In genomic region chr6:67169873-67170673, GRCm38 (mm10) we compare ENCODE assay signal across 8 mouse cellular contexts.
DNase-seq lines count a peak whose midpoint lies in the region; ATAC-seq and TF ChIP-seq lines count a peak whose summit lies in the region.

No protein-coding gene starts in this region.

- no peaks in the 10 kb centered on the region for H3K9me3 ChIP-seq in embryonic facial prominence, embryonic 14.5 days (ENCODE audit: control insufficient read depth, low read length)
- 0 out of 2 replicates have a peak, but pooled peaks cover 4% of the 10 kb centered on the region for H3K9me3 ChIP-seq in heart, embryonic 13.5 days
- no peaks in the 10 kb centered on the region for H3K9me3 ChIP-seq in kidney, embryonic 15.5 days (replicated peaks)
- H3K9me3 ChIP-seq in liver, postnatal 0 days (ENCODE audit: low read length) = no peaks in the 10 kb centered on the region
- no peaks in the 10 kb centered on the region for H3K9me3 ChIP-seq in neural tube, embryonic 11.5 days (ENCODE audit: control insufficient read depth, low read length)

- peak; percentile 47 to 52 for DNase-seq in CD8-positive naive resting alpha-beta T cell, adult 2 months (ENCODE audit: low read depth in 2 of 2, low spot score in 2 of 2)
- DNase-seq in adrenal gland, postnatal 14 days = peak; percentile 77
- DNase-seq in embryonic facial prominence, embryonic 14.5 days (ENCODE audit: low spot score) = peak; percentile 93
- DNase-seq in liver, postnatal 0 days = peak; percentile 72
- DNase-seq in neural tube, embryonic 11.5 days (ENCODE audit: low spot score) = peak; percentile 50
- DNase-seq in thymus, adult 18-20 months = peak; percentile 11 to 38

- no peaks in the 10 kb centered on the region for H3K36me3 ChIP-seq in embryonic facial prominence, embryonic 14.5 days (ENCODE audit: control insufficient read depth, insufficient read depth, low read length)
- no peaks in the 10 kb centered on the region for H3K36me3 ChIP-seq in heart, embryonic 13.5 days
- no peaks in the 10 kb centered on the region for H3K36me3 ChIP-seq in kidney, embryonic 15.5 days
- H3K36me3 ChIP-seq in liver, postnatal 0 days (replicated peaks; ENCODE audit: insufficient read depth, low read length) = no peaks in the 10 kb centered on the region
- H3K36me3 ChIP-seq in neural tube, embryonic 11.5 days (ENCODE audit: control insufficient read depth, insufficient read depth, low read length) = no peaks in the 10 kb centered on the region

- no peaks in the 10 kb centered on the region for H3K27me3 ChIP-seq in embryonic facial prominence, embryonic 14.5 days (replicated peaks; ENCODE audit: control insufficient read depth, insufficient read depth, low read length)
- H3K27me3 ChIP-seq in heart, embryonic 13.5 days (replicated peaks) = no peaks in the 10 kb centered on the region
- H3K27me3 ChIP-seq in kidney, embryonic 15.5 days = no peaks in the 10 kb centered on the region
- no peaks in the 10 kb centered on the region for H3K27me3 ChIP-seq in liver, postnatal 0 days (ENCODE audit: insufficient read depth, low read length)
- H3K27me3 ChIP-seq in neural tube, embryonic 11.5 days (ENCODE audit: control insufficient read depth, insufficient read depth, low read length) = no peaks in the 10 kb centered on the region

- no peak overlapping the region; the same call in 1 of the 2 replicates for H3K27ac ChIP-seq in embryonic facial prominence, embryonic 14.5 days (replicated peaks; ENCODE audit: low read depth, low read length)
- no peak overlapping the region for H3K27ac ChIP-seq in heart, embryonic 13.5 days (replicated peaks)
- H3K27ac ChIP-seq in kidney, embryonic 15.5 days = no peak overlapping the region
- H3K27ac ChIP-seq in liver, postnatal 0 days (ENCODE audit: low read depth) = peak overlapping the region; percentile 66
- H3K27ac ChIP-seq in neural tube, embryonic 11.5 days (ENCODE audit: low read depth, low read length) = no peak overlapping the region

- peak; percentile 95 for TF ChIP-seq CTCF in liver, postnatal 0 days (IDR thresholded peaks at IDR 0.05; ENCODE audit: low read depth)

- H3K4me3 ChIP-seq in embryonic facial prominence, embryonic 14.5 days (ENCODE audit: low read depth, low read length) = peak overlapping the region; percentile 15; the same call in 1 of the 2 replicates
- no peak overlapping the region for H3K4me3 ChIP-seq in heart, embryonic 13.5 days
- H3K4me3 ChIP-seq in kidney, embryonic 15.5 days (replicated peaks) = 0 out of 2 replicates have a peak overlapping the region, but pooled peaks have one; percentile 5
- H3K4me3 ChIP-seq in liver, postnatal 0 days (ENCODE audit: low read depth, low read length) = peak overlapping the region; percentile 19
- no peak overlapping the region for H3K4me3 ChIP-seq in neural tube, embryonic 11.5 days (ENCODE audit: low read depth, low read length)

- no peaks in the 10 kb centered on the region for H3K4me1 ChIP-seq in embryonic facial prominence, embryonic 14.5 days (ENCODE audit: control insufficient read depth, insufficient read depth, low read length)
- peaks cover 4% of the 10 kb centered on the region; the same call in 1 of the 2 replicates for H3K4me1 ChIP-seq in heart, embryonic 13.5 days
- peaks cover 7% of the 10 kb centered on the region for H3K4me1 ChIP-seq in kidney, embryonic 15.5 days
- H3K4me1 ChIP-seq in liver, postnatal 0 days (ENCODE audit: insufficient read depth) = peaks cover 15% of the 10 kb centered on the region
- no peaks in the 10 kb centered on the region for H3K4me1 ChIP-seq in neural tube, embryonic 11.5 days (ENCODE audit: control insufficient read depth, insufficient read depth, low read length)

- H3K9ac ChIP-seq in embryonic facial prominence, embryonic 14.5 days (ENCODE audit: low read depth, low read length) = no peak overlapping the region
- H3K9ac ChIP-seq in heart, embryonic 13.5 days = no peak overlapping the region
- 0 out of 2 replicates have a peak overlapping the region, but pooled peaks have one; percentile 12 for H3K9ac ChIP-seq in kidney, embryonic 15.5 days
- peak overlapping the region; percentile 28 for H3K9ac ChIP-seq in liver, postnatal 0 days (replicated peaks)
- H3K9ac ChIP-seq in neural tube, embryonic 11.5 days (ENCODE audit: low read length) = no peak overlapping the region

- H3K4me2 ChIP-seq in embryonic facial prominence, embryonic 14.5 days (ENCODE audit: low read depth, low read length) = peak overlapping the region; percentile 42
- peak overlapping the region; percentile 57 for H3K4me2 ChIP-seq in heart, embryonic 13.5 days
- peak overlapping the region; percentile 38 for H3K4me2 ChIP-seq in kidney, embryonic 15.5 days
- H3K4me2 ChIP-seq in liver, postnatal 0 days (ENCODE audit: low read depth, low read length) = peak overlapping the region; percentile 53
- H3K4me2 ChIP-seq in neural tube, embryonic 11.5 days (ENCODE audit: low read depth) = no peak overlapping the region

- 42% methylated on average over 13 of the region's 13 CpGs for WGBS in embryonic facial prominence, embryonic 14.5 days
- WGBS in heart, embryonic 13.5 days = 39% methylated on average over 13 of the region's 13 CpGs
- WGBS in kidney, embryonic 15.5 days = 48% methylated on average over 13 of the region's 13 CpGs
- 40% methylated on average over 13 of the region's 13 CpGs for WGBS in liver, postnatal 0 days (ENCODE audit: insufficient replicate concordance)
- WGBS in neural tube, embryonic 11.5 days = 52% methylated on average over 13 of the region's 13 CpGs

- TF ChIP-seq EP300 in liver, postnatal 0 days (IDR thresholded peaks at IDR 0.05; ENCODE audit: low read depth) = peak; percentile 39

- peak; percentile 89 for ATAC-seq in embryonic facial prominence, embryonic 14.5 days (ENCODE audit: low read depth)
- no peak for ATAC-seq in heart, embryonic 13.5 days (ENCODE audit: extremely low read depth, insufficient number of reproducible peaks, low FRiP score, low TSS enrichment)
- ATAC-seq in kidney, embryonic 15.5 days (replicated peaks; ENCODE audit: low FRiP score) = peak; percentile 85
- peak; percentile 96 for ATAC-seq in liver, postnatal 0 days
- ATAC-seq in neural tube, embryonic 11.5 days (ENCODE audit: insufficient read depth, low FRiP score, low TSS enrichment) = peak; percentile 5; the same call in 1 of the 2 replicates

Comparison
In these comparisons a context has a peak if more than half of its experiments do, and no peak if none do; other contexts are left out.
1. DNase-seq: peak in every context shown above with its lines; median percentile 93 in embryonic facial prominence, embryonic 14.5 days; 77 in adrenal gland, postnatal 14 days; 72 in liver, postnatal 0 days; 50 in neural tube, embryonic 11.5 days; 50 in CD8-positive naive resting alpha-beta T cell, adult 2 months; 24 in thymus, adult 18-20 months.
2. H3K4me3 ChIP-seq: peak in embryonic facial prominence, embryonic 14.5 days (single experiment), kidney, embryonic 15.5 days (single experiment) and liver, postnatal 0 days (single experiment); none in heart, embryonic 13.5 days (single experiment) and neural tube, embryonic 11.5 days (single experiment).
3. H3K9ac ChIP-seq: peak in kidney, embryonic 15.5 days (single experiment) and liver, postnatal 0 days (single experiment); none in embryonic facial prominence, embryonic 14.5 days (single experiment), heart, embryonic 13.5 days (single experiment) and neural tube, embryonic 11.5 days (single experiment).